Mouse (Mus musculus) embryonic facial prominence, embryonic 14.5 days (tissue): Measurements from ENCODE around the gene Vmn1r10. TPM values are rescaled to one million over a fixed set of nuclear protein-coding genes. Genes with fewer than 3 reads are reported as not detected.

Source experiments
- ATAC-seq: fragments of 200-750 bp; cut with Nextera tagmentation; 2 replicates; pipeline ENCODE4 v1.8.0; 2017; ENCODE audit warnings: low read depth, moderate number of reproducible peaks, moderate TSS enrichment
- DNase-seq: peaks from one replicate; pipeline ENCODE4 v3.0.0-alpha.2; 2015; ENCODE audit warnings: low spot score
- H3K27ac ChIP-seq: fragments of 300-500 bp; sonication (generic); replicated peaks from 2 replicates; pipeline ENCODE4 v1.5.1; 2014; ENCODE audit warnings: low read depth, mild to moderate bottlenecking, low read length, moderate library complexity
- H3K27me3 ChIP-seq: fragments of 300-500 bp; sonication (generic); replicated peaks from 2 replicates; pipeline ENCODE4 v1.6.1; 2014; ENCODE audit warnings: low read length; ENCODE audit not compliant: control insufficient read depth, insufficient read depth
- H3K36me3 ChIP-seq: fragments of 300-500 bp; sonication (generic); 2 replicates; pipeline ENCODE4 v1.6.1; 2014; ENCODE audit warnings: low read length, mixed read lengths; ENCODE audit not compliant: control insufficient read depth, insufficient read depth
- H3K4me1 ChIP-seq: fragments of 300-500 bp; sonication (generic); 2 replicates; pipeline ENCODE4 v1.6.1; 2014; ENCODE audit warnings: antibody characterized with exemption, low read length; ENCODE audit not compliant: control insufficient read depth, insufficient read depth
- H3K4me2 ChIP-seq: fragments of 300-500 bp; sonication (generic); 2 replicates; pipeline ENCODE4 v1.6.1; 2014; ENCODE audit warnings: low read depth, mild to moderate bottlenecking, low read length, moderate library complexity, mixed read lengths
- H3K4me3 ChIP-seq: fragments of 300-500 bp; sonication (generic); 2 replicates; pipeline ENCODE4 v1.5.1; 2014; ENCODE audit warnings: low read depth, mild to moderate bottlenecking, low read length
- H3K9ac ChIP-seq: fragments of 300-500 bp; sonication (generic); 2 replicates; pipeline ENCODE4 v1.6.1; 2014; ENCODE audit warnings: low read depth, mild to moderate bottlenecking, low read length, moderate library complexity, mixed read lengths
- H3K9me3 ChIP-seq: fragments of 300-500 bp; sonication (generic); 2 replicates; pipeline ENCODE4 v1.6.1; 2016; ENCODE audit warnings: low read length; ENCODE audit not compliant: control insufficient read depth
- WGBS: fragments of 180-500 bp; shearing (Covaris S2); extraction: QIAGEN DNeasy Blood & Tissue Kit; methylation state at CpG from one replicate; pipeline ENCODE4 v1.1.7; 2014; 5-methylcytosine and 5-hydroxymethylcytosine counted together
- polyA plus RNA-seq: library from polyadenylated mRNA; unstranded; fragments of >200 nt; fragmentation: Nextera tagmentation; extraction: Ambion mirVana; gene quantifications from 2 replicates; pipeline ENCODE4 v1.2.1, GENCODE M21; 2014

Gene Vmn1r10
- not detected in 2 replicates for polyA plus RNA-seq

- no peak within 1 kb of the TSS for H3K4me2 ChIP-seq
- no peak within 1 kb of the TSS for H3K4me3 ChIP-seq
- H3K9ac ChIP-seq = no peak within 1 kb of the TSS
- DNase-seq (no peak), ATAC-seq (no peak)
- no peak within 1 kb of the TSS for H3K27ac ChIP-seq
- H3K4me1 ChIP-seq = no peaks in the 10 kb centered on the region
- no peaks in the 10 kb centered on the region for H3K36me3 ChIP-seq
- no peaks in the 10 kb centered on the region for H3K9me3 ChIP-seq
- no peaks in the 10 kb centered on the region for H3K27me3 ChIP-seq
- WGBS = 72% methylated on average over 3 of the region's 3 CpGs
These were observed at the start of gene Vmn1r10 for GRCm38 (mm10) chr6:57109154-57109553. Vmn1r10 (plus strand) TSS chr6:57109454.

- DNase-seq (no peak), ATAC-seq (no peak)
- H3K4me1 ChIP-seq = no peaks in the 10 kb centered on the region
- H3K4me2 ChIP-seq = no peak overlapping the region
- H3K9ac ChIP-seq = no peak overlapping the region
- no peaks in the 10 kb centered on the region for H3K9me3 ChIP-seq
- no peak overlapping the region for H3K27ac ChIP-seq
- no peaks in the 10 kb centered on the region for H3K36me3 ChIP-seq
- no peaks in the 10 kb centered on the region for H3K27me3 ChIP-seq
- H3K4me3 ChIP-seq = no peak overlapping the region
These were observed 45.5 kb upstream of the Vmn1r10 start for GRCm38 (mm10) chr6:57063730-57064129.

GRCm38 (mm10) chr6:57066487-57066886 is 42.8 kb upstream of the Vmn1r10 start, which contains the start of gene Vmn1r9:
Vmn1r9 (plus strand) TSS chr6:57066787.
- Histone ChIP-seq H3K4me3 (no peak within 1 kb of the TSS), H3K36me3 (no peaks in the 10 kb centered on the region), H3K4me2 (no peak within 1 kb of the TSS), H3K27me3 (no peaks in the 10 kb centered on the region), H3K27ac (no peak within 1 kb of the TSS), H3K4me1 (no peaks in the 10 kb centered on the region), H3K9ac (no peak within 1 kb of the TSS), H3K9me3 (no peaks in the 10 kb centered on the region)
- no peak for ATAC-seq
- no peak for DNase-seq
- 83% methylated on average over 2 of the region's 2 CpGs for WGBS

GRCm38 (mm10) chr6:57106358-57106757 is 2.9 kb upstream of the Vmn1r10 start:
- Histone ChIP-seq H3K4me2 (no peak overlapping the region), H3K27ac (no peak overlapping the region), H3K4me1 (no peaks in the 10 kb centered on the region), H3K4me3 (no peak overlapping the region), H3K36me3 (no peaks in the 10 kb centered on the region), H3K9ac (no peak overlapping the region), H3K9me3 (no peaks in the 10 kb centered on the region), H3K27me3 (no peaks in the 10 kb centered on the region)
- ATAC-seq = no peak
- 73% methylated on average over 1 of the region's 1 CpGs for WGBS
- DNase-seq = no peak

- DNase-seq (no peak), ATAC-seq (no peak)
- Histone ChIP-seq H3K36me3 (no peaks in the 10 kb centered on the region), H3K9me3 (no peaks in the 10 kb centered on the region), H3K27me3 (no peaks in the 10 kb centered on the region), H3K4me1 (no peaks in the 10 kb centered on the region), H3K9ac (no peak within 1 kb of the TSS), H3K4me3 (no peak within 1 kb of the TSS), H3K4me2 (no peak within 1 kb of the TSS), H3K27ac (no peak within 1 kb of the TSS)
- 45% methylated on average over 1 of the region's 1 CpGs for WGBS
These were observed 23.9 kb downstream of the Vmn1r10 start, which contains the start of gene Vmn1r11 for GRCm38 (mm10) chr6:57133155-57133554. Vmn1r11 (plus strand) TSS chr6:57133455.

GRCm38 (mm10) chr6:57156619-57157018 is 47.4 kb downstream of the Vmn1r10 start, which contains the start of gene Vmn1r12:
Vmn1r12 (plus strand) TSS chr6:57156919.
- H3K36me3 ChIP-seq = no peaks in the 10 kb centered on the region
- H3K4me2 ChIP-seq = no peak within 1 kb of the TSS
- no peaks in the 10 kb centered on the region for H3K4me1 ChIP-seq
- DNase-seq (no peak), ATAC-seq (no peak)
- H3K9ac ChIP-seq = no peak within 1 kb of the TSS
- WGBS = 79% methylated on average over 2 of the region's 2 CpGs
- H3K4me3 ChIP-seq = no peak within 1 kb of the TSS
- H3K9me3 ChIP-seq = no peaks in the 10 kb centered on the region
- no peaks in the 10 kb centered on the region for H3K27me3 ChIP-seq
- no peak within 1 kb of the TSS for H3K27ac ChIP-seq

Other genes with a start within 250 kb of the Vmn1r10 start
- 63.1 and 65.5 TPM in 2 replicates for gene Nt5c3, start 185.5 kb upstream of the Vmn1r10 start, polyA plus RNA-seq
- gene Vmn1r4, start 185.4 kb upstream of the Vmn1r10 start, polyA plus RNA-seq = 0.38 and 0.46 TPM in 2 replicates
- not detected in 2 replicates for gene Vmn1r5, start 139.2 kb upstream of the Vmn1r10 start, polyA plus RNA-seq
- gene Vmn1r6, start 112.2 kb upstream of the Vmn1r10 start, polyA plus RNA-seq = not detected in 2 replicates
- gene Vmn1r7, start 84.1 kb upstream of the Vmn1r10 start, polyA plus RNA-seq = not detected in 2 replicates
- not detected in 2 replicates for gene Vmn1r8, start 77.2 kb upstream of the Vmn1r10 start, polyA plus RNA-seq
- not detected in 2 replicates for gene Vmn1r9, start 42.7 kb upstream of the Vmn1r10 start, polyA plus RNA-seq
- not detected in 2 replicates for gene Vmn1r11, start 24.0 kb downstream of the Vmn1r10 start, polyA plus RNA-seq
- not detected in 2 replicates for gene Vmn1r12, start 47.5 kb downstream of the Vmn1r10 start, polyA plus RNA-seq
- not detected in 2 replicates for gene Vmn1r13, start 93.8 kb downstream of the Vmn1r10 start, polyA plus RNA-seq
- gene Vmn1r14, start 122.2 kb downstream of the Vmn1r10 start, polyA plus RNA-seq = not detected in 2 replicates
- gene Vmn1r15, start 148.5 kb downstream of the Vmn1r10 start, polyA plus RNA-seq = not detected in 2 replicates
- gene Vmn1r16, start 220.0 kb downstream of the Vmn1r10 start, polyA plus RNA-seq = not detected in 2 replicates